Mouse (Mus musculus) brain, embryonic 14.5 days (tissue): ENCODE measurements at regions not wholly inside any gene's neighbourhood (a gene's known extent, or its start where the extent isn't known, plus 50 kb on each side); places are given as distances from the start of the nearest gene placed in this dataset.

Source experiments
- CTCF ChIP-seq: fragments of 200-500 bp; IDR thresholded peaks from 2 replicates; pipeline ENCODE4 v1.5.1; 2012; ENCODE audit warnings: inconsistent platforms, mild to moderate bottlenecking, moderate library complexity, borderline replicate concordance; ENCODE audit not compliant: insufficient read depth, insufficient read length; ENCODE audit errors: extremely low read depth
- POLR2A ChIP-seq: fragments of 200-500 bp; IDR thresholded peaks from 2 replicates; pipeline ENCODE4 v1.6.1; 2012; ENCODE audit warnings: mild to moderate bottlenecking, inconsistent platforms, borderline replicate concordance; ENCODE audit not compliant: poor library complexity, insufficient read depth, insufficient read length, severe bottlenecking; ENCODE audit errors: extremely low read depth

DNA sequence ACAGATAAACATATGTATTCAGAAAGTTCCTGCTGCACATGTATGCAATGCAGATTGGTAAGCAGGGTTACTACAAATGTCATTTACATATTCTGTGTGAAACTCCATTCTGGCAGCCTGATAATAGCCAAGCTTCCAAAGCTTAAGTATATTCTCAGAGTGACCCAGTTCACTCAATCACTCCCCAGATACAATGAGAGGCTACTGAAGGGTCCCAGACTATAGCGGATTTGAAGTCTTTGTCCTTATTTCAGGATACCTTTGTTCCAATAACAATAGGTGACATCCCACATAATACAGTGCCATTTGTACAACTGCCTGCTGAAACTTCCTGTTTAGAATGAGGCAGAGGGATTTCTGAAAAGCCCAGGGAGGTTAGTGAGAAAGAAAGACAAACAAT is 132.5 kb upstream of the Klf6 start:
- TF ChIP-seq CTCF, result no peak
- no peak for TF ChIP-seq POLR2A
